Mouse (Mus musculus): ENCODE results near the gene Vmn2r36. TPM values are rescaled to one million over a fixed set of nuclear protein-coding genes. Genes with fewer than 3 reads are reported as not detected.

The Vmn2r36 gene
- polyA plus RNA-seq (2012; rRNA removed; ENCODE audit: low replicate concordance), result not detected in 2 replicates

GRCm38 (mm10) chr7:7902395-7902794 is at the start of gene Vmn2r36:
Gene Vmn2r36, minus strand, starts transcription at chr7:7902495.

Other genes with a start within 250 kb of the Vmn2r36 start
- gene Vmn2r34, start 213.0 kb downstream of the Vmn2r36 start, polyA plus RNA-seq (2012; rRNA removed; ENCODE audit: low replicate concordance), result not detected in 2 replicates
- gene Vmn2r35, start 82.6 kb downstream of the Vmn2r36 start, polyA plus RNA-seq (2012; rRNA removed; ENCODE audit: low replicate concordance), result not detected in 2 replicates